Mouse (Mus musculus): ENCODE results near the gene Olfr1158. TPM values are rescaled to one million over a fixed set of nuclear protein-coding genes. Genes with fewer than 3 reads are reported as not detected.

The Olfr1158 gene
- polyA plus RNA-seq, 1 experiment from 2014 or later: not detected

Other genes starting within 250 kb of the Olfr1158 start
- not detected in 2 replicates for gene Olfr1140, start 246.4 kb upstream of the Olfr1158 start, polyA plus RNA-seq (2015; fragmentation: Nextera tagmentation; extraction: Ambion mirVana)
- gene Olfr1141, start 236.1 kb upstream of the Olfr1158 start, polyA plus RNA-seq (2015; fragmentation: Nextera tagmentation; extraction: Ambion mirVana): not detected in 2 replicates
- not detected in 2 replicates for gene Olfr152, start 210.6 kb upstream of the Olfr1158 start, polyA plus RNA-seq (2015; fragmentation: Nextera tagmentation; extraction: Ambion mirVana)
- gene Olfr1143, start 189.5 kb upstream of the Olfr1158 start, polyA plus RNA-seq (2015; fragmentation: Nextera tagmentation; extraction: Ambion mirVana): not detected in 2 replicates
- not detected in 2 replicates for gene Olfr1145, start 180.3 kb upstream of the Olfr1158 start, polyA plus RNA-seq (2015; fragmentation: Nextera tagmentation; extraction: Ambion mirVana)
- gene Olfr1148, start 159.6 kb upstream of the Olfr1158 start, polyA plus RNA-seq (2015; fragmentation: Nextera tagmentation; extraction: Ambion mirVana): not detected in 2 replicates
- gene Olfr1150-ps1, start 146.1 kb upstream of the Olfr1158 start, polyA plus RNA-seq (2015; fragmentation: Nextera tagmentation; extraction: Ambion mirVana): not detected in 2 replicates
- not detected in 2 replicates for gene Olfr1151, start 134.3 kb upstream of the Olfr1158 start, polyA plus RNA-seq (2015; fragmentation: Nextera tagmentation; extraction: Ambion mirVana)
- not detected in 2 replicates for gene Olfr1152, start 123.6 kb upstream of the Olfr1158 start, polyA plus RNA-seq (2015; fragmentation: Nextera tagmentation; extraction: Ambion mirVana)
- gene Olfr1153, start 95.2 kb upstream of the Olfr1158 start, polyA plus RNA-seq (2015; fragmentation: Nextera tagmentation; extraction: Ambion mirVana): not detected in 2 replicates
- not detected in 2 replicates for gene Olfr1154, start 84.9 kb upstream of the Olfr1158 start, polyA plus RNA-seq (2015; fragmentation: Nextera tagmentation; extraction: Ambion mirVana)
- gene Olfr1155, start 45.0 kb upstream of the Olfr1158 start, polyA plus RNA-seq (2015; fragmentation: Nextera tagmentation; extraction: Ambion mirVana): not detected in 2 replicates
- gene Olfr1156, start 37.0 kb upstream of the Olfr1158 start, polyA plus RNA-seq (2015; fragmentation: Nextera tagmentation; extraction: Ambion mirVana): not detected in 2 replicates
- not detected in 2 replicates for gene Olfr1157, start 21.8 kb upstream of the Olfr1158 start, polyA plus RNA-seq (2015; fragmentation: Nextera tagmentation; extraction: Ambion mirVana)
- gene Olfr74, start 15.4 kb upstream of the Olfr1158 start, polyA plus RNA-seq (2015; fragmentation: Nextera tagmentation; extraction: Ambion mirVana): not detected in 2 replicates
- gene Olfr1160, start 18.2 kb downstream of the Olfr1158 start, polyA plus RNA-seq (2015; fragmentation: Nextera tagmentation; extraction: Ambion mirVana): not detected in 2 replicates
- gene Olfr1161, start 32.7 kb downstream of the Olfr1158 start, polyA plus RNA-seq (2015; fragmentation: Nextera tagmentation; extraction: Ambion mirVana): not detected in 2 replicates
- gene Olfr73, start 47.6 kb downstream of the Olfr1158 start, polyA plus RNA-seq (2015; fragmentation: Nextera tagmentation; extraction: Ambion mirVana): not detected in 2 replicates
- not detected in 2 replicates for gene Olfr1162, start 61.0 kb downstream of the Olfr1158 start, polyA plus RNA-seq (2015; fragmentation: Nextera tagmentation; extraction: Ambion mirVana)
- gene Olfr1163, start 81.7 kb downstream of the Olfr1158 start, polyA plus RNA-seq (2015; fragmentation: Nextera tagmentation; extraction: Ambion mirVana): not detected in 2 replicates
- not detected in 2 replicates for gene Olfr1164, start 103.9 kb downstream of the Olfr1158 start, polyA plus RNA-seq (2015; fragmentation: Nextera tagmentation; extraction: Ambion mirVana)
- gene Olfr1166, start 138.2 kb downstream of the Olfr1158 start, polyA plus RNA-seq (2015; fragmentation: Nextera tagmentation; extraction: Ambion mirVana): not detected in 2 replicates
- gene Olfr1167, start 165.1 kb downstream of the Olfr1158 start, polyA plus RNA-seq (2015; fragmentation: Nextera tagmentation; extraction: Ambion mirVana): not detected in 2 replicates
- not detected in 2 replicates for gene Olfr1168, start 191.8 kb downstream of the Olfr1158 start, polyA plus RNA-seq (2015; fragmentation: Nextera tagmentation; extraction: Ambion mirVana)
- not detected in 2 replicates for gene Olfr1170, start 238.2 kb downstream of the Olfr1158 start, polyA plus RNA-seq (2015; fragmentation: Nextera tagmentation; extraction: Ambion mirVana)

Measured in heart, embryonic 16.5 days (tissue).